Mouse (Mus musculus) layer of hippocampus, adult 9-10 months (tissue): ENCODE measurements at regions not wholly inside any gene's neighbourhood (a gene's known extent, or its start where the extent isn't known, plus 50 kb on each side); places are given as distances from the start of the nearest gene placed in this dataset.
A peak's percentile ranks its signal among the peaks of the same experiment; 100 is the strongest.

ENCODE experiments used
- DNase-seq: peaks from one replicate; pipeline ENCODE4 v3.0.0; 2022; ENCODE audit warnings: low spot score

GRCm38 (mm10) chr5:6179466-6179865 is 430.3 kb upstream of the Steap1 start:
- peak; percentile 10 for DNase-seq

DNA sequence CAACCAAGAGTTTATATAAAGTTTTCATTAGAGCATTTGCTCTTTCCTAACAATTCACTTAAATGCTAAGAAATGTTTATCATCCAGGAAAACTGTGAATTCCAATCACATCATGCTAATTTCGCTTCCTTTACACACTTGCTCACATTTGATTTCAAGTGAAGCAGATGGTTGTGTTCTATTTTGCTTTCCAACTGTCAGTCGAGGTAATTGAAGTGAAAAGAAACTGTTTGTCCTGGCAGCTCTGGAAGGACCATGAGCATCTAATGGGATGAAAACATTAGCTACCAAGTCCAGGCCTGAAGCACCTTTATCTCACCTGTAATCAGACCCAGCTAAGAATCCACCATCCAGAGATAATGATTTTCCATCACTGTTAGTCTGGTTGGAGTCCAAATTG is 418.9 kb upstream of the Steap1 start:
- DNase-seq, result peak; percentile 17

- DNase-seq, result no peak
Observed at GRCm38 (mm10) chr5:6167576-6167975, 418.4 kb upstream of the Steap1 start.
